Mouse (Mus musculus): ENCODE measurements around the gene Ccnb2. TPM values are rescaled to one million over a fixed set of nuclear protein-coding genes. Genes with fewer than 3 reads are reported as not detected.

Ccnb2 gene
- polyA plus RNA-seq, 1 experiment from 2014 or later: 197 TPM

DNA sequence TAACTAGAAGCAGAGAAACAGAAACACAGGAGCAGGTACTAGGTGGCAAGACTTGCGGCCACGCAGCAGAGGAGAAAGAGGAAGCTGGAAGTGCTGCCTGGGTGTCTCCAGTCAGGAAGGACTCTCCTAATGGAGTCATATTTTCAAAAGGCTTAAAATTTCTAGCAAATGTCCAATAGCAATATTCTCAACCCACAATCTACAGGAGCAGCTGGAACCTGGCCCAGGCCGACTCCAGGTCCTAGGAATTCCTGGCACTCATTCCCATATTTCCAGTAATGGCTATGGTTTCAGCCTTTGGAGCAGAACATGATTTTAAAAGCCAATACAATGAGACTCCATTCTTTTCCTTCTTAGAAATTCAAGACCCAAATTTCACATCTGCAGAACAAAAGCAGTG, 31.8 kb downstream of the Ccnb2 start:
- H3K4me3 ChIP-seq (ENCODE audit: low read depth, low read length): no peak overlapping the region
- H3K27ac ChIP-seq (ENCODE audit: low read length): no peak overlapping the region
- no peaks in the 10 kb centered on the region for H3K27me3 ChIP-seq (ENCODE audit: control insufficient read depth, insufficient read depth, low read depth, low read length)
- H3K9me3 ChIP-seq (replicated peaks; ENCODE audit: control insufficient read depth, low read length): no peaks in the 10 kb centered on the region
- H3K4me2 ChIP-seq (ENCODE audit: low read depth, low read length): no peak overlapping the region
- no peak overlapping the region for H3K9ac ChIP-seq (ENCODE audit: low read depth, low read length)
- 38% methylated on average over 3 of the region's 3 CpGs for WGBS (ENCODE audit: insufficient replicate concordance)
- peaks cover 10% of the 10 kb centered on the region for H3K4me1 ChIP-seq (ENCODE audit: control insufficient read depth, low read depth, low read length)
- ATAC-seq (ENCODE audit: low read depth): no peak
- no peaks in the 10 kb centered on the region for H3K36me3 ChIP-seq (ENCODE audit: control insufficient read depth, insufficient read depth)

DNA sequence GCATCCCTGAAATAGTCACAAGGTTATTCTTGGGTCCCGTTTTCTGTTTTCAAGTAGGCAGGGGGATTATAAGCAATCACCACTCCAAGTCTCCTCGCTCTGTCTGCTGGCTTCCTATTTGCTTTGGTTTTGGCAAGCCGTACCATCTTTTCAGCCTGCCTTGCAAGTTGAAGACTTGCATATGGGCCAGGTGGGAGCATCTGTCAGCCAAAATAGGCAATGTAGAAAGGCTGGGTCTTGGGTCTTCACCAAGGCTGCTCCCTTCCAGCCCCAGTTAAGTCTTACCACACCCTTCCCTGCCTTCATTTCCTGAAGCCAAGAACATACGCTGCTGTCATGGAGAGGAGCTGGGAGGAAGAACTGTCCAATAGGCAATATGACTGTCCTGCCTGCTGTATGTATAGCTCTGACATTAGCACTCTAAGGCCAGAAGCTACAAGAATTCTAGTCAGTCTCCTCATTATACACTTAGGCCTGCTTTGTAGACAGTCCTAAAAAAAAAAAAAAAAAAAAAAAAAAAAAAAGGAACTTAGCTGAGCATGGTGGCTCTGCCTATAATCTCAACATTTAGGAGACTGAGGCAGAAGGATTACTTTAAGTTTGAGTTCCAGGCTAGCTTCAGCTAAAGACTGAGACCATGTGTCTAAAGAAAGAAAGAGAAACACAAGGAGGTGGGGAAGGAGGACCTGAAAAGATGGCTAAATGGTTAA, 33.8 kb downstream of the Ccnb2 start:
- Histone ChIP-seq H3K4me1 (ENCODE audit: control insufficient read depth, low read depth, low read length) (peaks cover 11% of the 10 kb centered on the region), H3K9ac (ENCODE audit: low read depth, low read length) (no peak overlapping the region), H3K9me3 (replicated peaks; ENCODE audit: control insufficient read depth, low read length) (no peaks in the 10 kb centered on the region), H3K36me3 (ENCODE audit: control insufficient read depth, insufficient read depth) (no peaks in the 10 kb centered on the region), H3K4me3 (ENCODE audit: low read depth, low read length) (no peak overlapping the region), H3K27me3 (ENCODE audit: control insufficient read depth, insufficient read depth, low read depth, low read length) (no peaks in the 10 kb centered on the region), H3K4me2 (ENCODE audit: low read depth, low read length) (no peak overlapping the region), H3K27ac (ENCODE audit: low read length) (no peak overlapping the region)
- no peak for ATAC-seq (ENCODE audit: low read depth)
- 77% methylated on average over 4 of the region's 4 CpGs for WGBS (ENCODE audit: insufficient replicate concordance)

DNA sequence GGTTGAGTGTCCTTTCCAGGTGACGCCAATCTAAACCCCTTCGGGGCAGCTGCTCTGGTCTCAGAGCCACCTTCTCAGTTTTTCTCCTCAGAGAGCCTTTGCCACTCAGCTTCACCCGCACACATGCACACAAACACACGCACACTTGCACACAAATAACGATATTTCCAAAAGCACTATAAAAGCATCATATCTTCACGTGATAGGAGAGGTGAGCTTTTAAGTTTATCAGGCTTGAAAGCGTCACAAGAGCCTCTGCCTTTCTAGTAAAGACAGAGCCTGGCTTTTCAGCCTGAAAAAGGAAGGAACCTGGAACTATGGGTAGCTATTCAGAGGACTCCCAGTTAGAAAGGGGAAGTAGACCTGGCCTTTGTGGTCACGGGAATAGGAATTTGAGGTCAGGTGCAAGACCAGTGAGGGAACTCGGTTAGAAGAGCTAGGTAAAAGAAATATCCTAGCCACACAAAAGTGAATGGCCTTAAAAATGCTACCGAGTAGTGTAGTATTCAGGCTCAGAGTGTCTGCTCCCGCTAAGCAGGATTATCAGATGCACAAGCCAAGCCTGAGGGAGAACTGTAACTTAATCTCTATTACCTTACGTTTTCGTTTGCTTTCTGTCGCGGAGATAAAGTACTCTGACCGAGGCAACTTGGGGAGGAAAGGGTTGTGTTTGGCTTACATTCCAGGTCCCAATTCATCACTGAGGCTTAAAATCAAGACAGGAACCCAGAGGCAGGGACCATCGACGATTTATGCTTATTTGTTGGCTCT, 36.2 kb downstream of the Ccnb2 start:
- Histone ChIP-seq H3K4me3 (ENCODE audit: low read depth, low read length) (no peak overlapping the region), H3K27ac (ENCODE audit: low read length) (no peak overlapping the region), H3K27me3 (ENCODE audit: control insufficient read depth, insufficient read depth, low read depth, low read length) (no peaks in the 10 kb centered on the region), H3K9ac (ENCODE audit: low read depth, low read length) (no peak overlapping the region), H3K9me3 (replicated peaks; ENCODE audit: control insufficient read depth, low read length) (no peaks in the 10 kb centered on the region), H3K4me2 (ENCODE audit: low read depth, low read length) (no peak overlapping the region), H3K4me1 (ENCODE audit: control insufficient read depth, low read depth, low read length) (peaks cover 7% of the 10 kb centered on the region), H3K36me3 (ENCODE audit: control insufficient read depth, insufficient read depth) (no peaks in the 10 kb centered on the region)
- WGBS (ENCODE audit: insufficient replicate concordance): 31% methylated on average over 18 of the region's 18 CpGs
- ATAC-seq (ENCODE audit: low read depth): peak; percentile 55

DNA sequence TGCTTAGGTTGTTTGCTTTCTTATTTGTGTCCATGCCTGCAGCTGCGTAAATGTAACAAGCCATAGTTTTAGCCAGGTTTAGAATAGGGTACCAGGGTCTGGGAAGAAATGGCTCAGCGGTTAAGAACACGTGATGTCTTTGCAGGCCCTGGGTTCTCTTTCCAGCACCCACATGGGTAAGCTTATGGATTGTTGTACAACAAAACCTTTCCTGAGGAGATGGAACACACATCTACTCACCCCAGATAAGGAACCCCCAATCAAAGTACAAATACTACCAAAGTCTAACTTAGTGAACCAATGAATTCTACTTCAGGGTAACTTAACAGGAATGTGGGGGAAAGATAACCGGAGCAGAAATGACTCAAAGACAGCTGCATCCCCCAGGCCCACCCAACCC, 36.9 kb downstream of the Ccnb2 start:
- ATAC-seq (ENCODE audit: low read depth): no peak
- H3K4me1 ChIP-seq (ENCODE audit: control insufficient read depth, low read depth, low read length): peaks cover 7% of the 10 kb centered on the region
- no peaks in the 10 kb centered on the region for H3K27me3 ChIP-seq (ENCODE audit: control insufficient read depth, insufficient read depth, low read depth, low read length)
- H3K9ac ChIP-seq (ENCODE audit: low read depth, low read length): no peak overlapping the region
- no peak overlapping the region for H3K4me2 ChIP-seq (ENCODE audit: low read depth, low read length)
- no peaks in the 10 kb centered on the region for H3K9me3 ChIP-seq (replicated peaks; ENCODE audit: control insufficient read depth, low read length)
- no peaks in the 10 kb centered on the region for H3K36me3 ChIP-seq (ENCODE audit: control insufficient read depth, insufficient read depth)
- 72% methylated on average over 4 of the region's 4 CpGs for WGBS (ENCODE audit: insufficient replicate concordance)
- H3K27ac ChIP-seq (ENCODE audit: low read length): no peak overlapping the region
- H3K4me3 ChIP-seq (ENCODE audit: low read depth, low read length): no peak overlapping the region

DNA sequence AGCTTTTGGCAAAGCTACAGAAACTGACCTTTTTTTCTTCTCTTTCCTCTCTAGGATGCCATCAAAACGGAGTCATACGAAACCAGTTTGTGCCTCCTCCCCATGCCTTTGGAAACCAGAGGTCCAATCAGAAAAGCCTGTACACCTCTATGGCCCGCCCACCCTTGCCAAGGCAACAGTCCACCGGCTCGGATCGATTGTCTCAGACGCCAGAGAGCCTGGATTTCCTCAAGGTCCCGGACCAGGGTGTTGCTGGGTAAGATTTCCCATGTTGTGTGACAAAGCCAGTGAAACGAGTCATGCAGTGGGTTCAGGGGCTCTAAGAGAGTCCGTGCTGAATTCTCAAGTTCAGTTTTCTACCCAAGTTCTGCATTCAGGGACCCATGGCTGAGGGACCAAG, 37.6 kb downstream of the Ccnb2 start:
- ATAC-seq (ENCODE audit: low read depth): no peak
- Histone ChIP-seq H3K36me3 (ENCODE audit: control insufficient read depth, insufficient read depth) (no peaks in the 10 kb centered on the region), H3K27ac (ENCODE audit: low read length) (no peak overlapping the region), H3K4me2 (ENCODE audit: low read depth, low read length) (no peak overlapping the region), H3K4me1 (ENCODE audit: control insufficient read depth, low read depth, low read length) (peaks cover 7% of the 10 kb centered on the region), H3K4me3 (ENCODE audit: low read depth, low read length) (no peak overlapping the region), H3K27me3 (ENCODE audit: control insufficient read depth, insufficient read depth, low read depth, low read length) (no peaks in the 10 kb centered on the region), H3K9me3 (replicated peaks; ENCODE audit: control insufficient read depth, low read length) (no peaks in the 10 kb centered on the region), H3K9ac (ENCODE audit: low read depth, low read length) (no peak overlapping the region)
- 63% methylated on average over 10 of the region's 10 CpGs for WGBS (ENCODE audit: insufficient replicate concordance)

DNA sequence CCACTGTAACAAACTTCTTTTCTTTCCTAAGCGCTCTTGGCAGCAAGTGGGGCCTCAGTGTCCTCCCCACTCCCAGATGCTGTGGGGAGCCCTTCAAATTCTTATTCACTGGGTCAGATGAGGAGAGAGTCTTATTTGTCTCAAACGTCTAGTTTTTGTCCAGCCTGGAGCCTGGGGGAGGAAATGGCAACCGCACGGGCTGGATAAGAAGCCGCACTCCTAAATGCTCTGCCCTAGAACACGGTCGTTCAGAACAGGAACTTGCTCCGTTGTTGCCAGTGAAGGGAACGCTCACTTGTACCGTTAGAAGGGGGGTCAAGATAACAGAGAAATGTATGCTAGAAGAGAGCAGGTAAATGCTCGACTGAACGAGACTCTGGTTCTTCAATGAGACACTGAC, 39.3 kb downstream of the Ccnb2 start:
- H3K36me3 ChIP-seq (ENCODE audit: control insufficient read depth, insufficient read depth): peaks cover 2% of the 10 kb centered on the region; the same call in 1 of the 2 replicates
- no peak overlapping the region for H3K4me2 ChIP-seq (ENCODE audit: low read depth, low read length)
- H3K27me3 ChIP-seq (ENCODE audit: control insufficient read depth, insufficient read depth, low read depth, low read length): no peaks in the 10 kb centered on the region
- 31% methylated on average over 12 of the region's 12 CpGs for WGBS (ENCODE audit: insufficient replicate concordance)
- H3K4me3 ChIP-seq (ENCODE audit: low read depth, low read length): no peak overlapping the region
- H3K9ac ChIP-seq (ENCODE audit: low read depth, low read length): no peak overlapping the region
- H3K27ac ChIP-seq (ENCODE audit: low read length): no peak overlapping the region
- H3K9me3 ChIP-seq (replicated peaks; ENCODE audit: control insufficient read depth, low read length): no peaks in the 10 kb centered on the region
- H3K4me1 ChIP-seq (ENCODE audit: control insufficient read depth, low read depth, low read length): peaks cover 7% of the 10 kb centered on the region
- no peak for ATAC-seq (ENCODE audit: low read depth)

DNA sequence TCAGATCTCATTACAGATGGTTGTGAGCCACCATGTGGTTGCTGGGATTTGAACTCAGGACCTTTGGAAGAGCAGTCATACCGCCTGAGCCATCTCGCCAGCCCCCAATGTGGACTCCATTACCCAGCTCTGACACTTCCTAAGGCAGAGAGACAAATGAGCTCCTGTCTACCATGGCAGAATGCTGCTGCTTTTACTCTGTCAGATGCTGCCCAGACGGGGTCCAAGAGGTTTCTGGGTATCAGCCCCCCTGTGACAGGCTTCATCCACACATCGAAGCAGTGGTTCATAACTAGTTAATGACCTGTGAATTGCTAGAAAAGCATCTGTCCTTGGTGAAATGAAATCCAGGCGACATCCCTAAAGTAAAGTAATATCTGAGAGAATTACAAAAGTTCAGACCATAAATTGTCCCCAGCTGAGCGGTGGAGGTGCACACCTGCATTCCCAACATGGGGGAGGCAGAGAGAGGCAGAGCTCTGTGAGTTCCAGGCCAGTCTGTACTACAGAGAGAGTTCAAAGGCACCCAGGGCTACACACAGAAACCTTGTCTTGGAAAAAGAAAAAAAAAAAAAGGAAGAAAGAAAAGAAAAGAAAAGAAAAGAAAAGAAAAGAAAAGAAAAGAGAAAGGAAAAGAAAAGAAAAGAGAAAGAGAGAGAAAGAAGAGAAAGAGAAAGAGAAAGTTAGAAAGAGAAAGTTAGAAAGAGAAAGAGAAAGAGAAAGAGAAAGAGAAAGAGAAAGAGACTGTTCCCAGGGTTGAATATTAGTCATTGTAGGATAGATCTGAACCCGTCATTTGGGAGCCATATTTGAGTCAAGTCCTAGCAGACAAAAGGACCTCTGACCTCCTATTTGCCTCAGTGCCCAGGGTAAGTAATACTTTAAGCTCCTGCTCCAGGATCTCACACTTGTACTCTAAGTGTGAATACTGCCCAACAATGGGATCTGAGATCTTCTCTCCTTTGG, 41.6 kb downstream of the Ccnb2 start:
- Histone ChIP-seq H3K4me3 (ENCODE audit: low read depth, low read length) (no peak overlapping the region), H3K27me3 (ENCODE audit: control insufficient read depth, insufficient read depth, low read depth, low read length) (no peaks in the 10 kb centered on the region), H3K27ac (ENCODE audit: low read length) (no peak overlapping the region), H3K36me3 (ENCODE audit: control insufficient read depth, insufficient read depth) (peaks cover 2% of the 10 kb centered on the region; the same call in 1 of the 2 replicates), H3K9ac (ENCODE audit: low read depth, low read length) (no peak overlapping the region), H3K4me2 (ENCODE audit: low read depth, low read length) (no peak overlapping the region), H3K4me1 (ENCODE audit: control insufficient read depth, low read depth, low read length) (peaks cover 3% of the 10 kb centered on the region), H3K9me3 (replicated peaks; ENCODE audit: control insufficient read depth, low read length) (no peaks in the 10 kb centered on the region)
- no peak for ATAC-seq (ENCODE audit: low read depth)
- 70% methylated on average over 7 of the region's 7 CpGs for WGBS (ENCODE audit: insufficient replicate concordance)

DNA sequence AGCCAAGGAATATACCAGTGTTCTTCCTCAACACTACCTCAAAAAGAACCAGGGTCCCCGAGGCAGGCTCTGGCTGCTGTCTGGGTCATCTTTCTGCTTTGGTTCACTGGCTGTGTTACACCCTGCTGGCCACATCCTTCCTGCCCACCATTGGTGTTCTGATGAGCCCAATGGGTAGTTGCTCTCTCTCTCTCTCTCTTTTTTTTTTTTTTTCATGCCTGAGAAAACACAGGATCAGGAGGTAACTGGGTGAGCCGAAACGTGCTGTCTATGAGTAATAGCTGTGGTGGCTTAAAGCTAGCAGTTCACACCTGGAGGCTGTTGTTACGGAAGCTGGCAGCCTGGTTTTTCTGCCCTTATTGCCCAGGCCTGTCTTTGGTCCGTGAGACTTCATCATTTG, 49.7 kb downstream of the Ccnb2 start:
- Histone ChIP-seq H3K9ac (ENCODE audit: low read depth, low read length) (no peak overlapping the region), H3K36me3 (ENCODE audit: control insufficient read depth, insufficient read depth) (peaks cover 2% of the 10 kb centered on the region; the same call in 1 of the 2 replicates), H3K4me1 (ENCODE audit: control insufficient read depth, low read depth, low read length) (no peaks in the 10 kb centered on the region), H3K9me3 (replicated peaks; ENCODE audit: control insufficient read depth, low read length) (no peaks in the 10 kb centered on the region), H3K4me3 (ENCODE audit: low read depth, low read length) (no peak overlapping the region), H3K27ac (ENCODE audit: low read length) (no peak overlapping the region), H3K27me3 (ENCODE audit: control insufficient read depth, insufficient read depth, low read depth, low read length) (no peaks in the 10 kb centered on the region), H3K4me2 (ENCODE audit: low read depth, low read length) (no peak overlapping the region)
- ATAC-seq (ENCODE audit: low read depth): no peak
- WGBS (ENCODE audit: insufficient replicate concordance): 51% methylated on average over 5 of the region's 5 CpGs
